Mouse (Mus musculus) small intestine, adult 2 months (tissue): ENCODE measurements at regions not wholly inside any gene's neighbourhood (a gene's known extent, or its start where the extent isn't known, plus 50 kb on each side); places are given as distances from the start of the nearest gene placed in this dataset.

ENCODE experiments used
- H3K27ac ChIP-seq: fragments of 200-500 bp; 2 replicates; pipeline ENCODE4 v1.5.1; 2012; ENCODE audit warnings: low read depth, low read length, control low read depth, inconsistent platforms; ENCODE audit not compliant: insufficient read depth
- H3K27me3 ChIP-seq: fragments of 200-500 bp; 2 replicates; pipeline ENCODE4 v1.6.1; 2012; ENCODE audit warnings: mild to moderate bottlenecking, moderate library complexity, low read length, inconsistent platforms; ENCODE audit not compliant: control insufficient read depth, insufficient read depth
- H3K36me3 ChIP-seq: fragments of 200-500 bp; 2 replicates; pipeline ENCODE4 v1.6.1; 2012; ENCODE audit warnings: mild to moderate bottlenecking, low read length, control low read depth, inconsistent platforms; ENCODE audit not compliant: control insufficient read depth, insufficient read depth
- H3K4me1 ChIP-seq: fragments of 200-500 bp; 2 replicates; pipeline ENCODE4 v1.6.1; 2012; ENCODE audit warnings: low read length, inconsistent platforms, mixed read lengths; ENCODE audit not compliant: control insufficient read depth, insufficient read depth, insufficient read length
- H3K4me3 ChIP-seq: fragments of 200-500 bp; 2 replicates; pipeline ENCODE4 v1.5.1; 2012; ENCODE audit warnings: low read depth, mild to moderate bottlenecking, control low read depth, inconsistent platforms, low read length, moderate library complexity
- CTCF ChIP-seq: fragments of 200-500 bp; IDR thresholded peaks from 2 replicates; pipeline ENCODE4 v1.5.1; 2012; ENCODE audit warnings: low read depth, mild to moderate bottlenecking, control low read depth, inconsistent platforms, low read length, moderate library complexity, mixed read lengths; ENCODE audit not compliant: insufficient replicate concordance, insufficient read length; ENCODE audit errors: extremely low read depth
- POLR2A ChIP-seq: fragments of 200-500 bp; IDR thresholded peaks from 2 replicates; pipeline ENCODE4 v1.6.1; 2012; ENCODE audit warnings: low read depth, mild to moderate bottlenecking, control low read depth, inconsistent platforms, low read length, moderate library complexity
- WGBS: fragments of 180-500 bp; shearing (Covaris S2); methylation state at CpG from one replicate; pipeline ENCODE4 v1.1.7; 2018; 5-methylcytosine and 5-hydroxymethylcytosine counted together

- no peak for TF ChIP-seq CTCF
- TF ChIP-seq POLR2A, result no peak
- H3K36me3 ChIP-seq, result no peaks in the 10 kb centered on the region
- no peaks in the 10 kb centered on the region for H3K27me3 ChIP-seq
- no peak overlapping the region for H3K27ac ChIP-seq
- no peak overlapping the region for H3K4me3 ChIP-seq
- no peaks in the 10 kb centered on the region for H3K4me1 ChIP-seq
- WGBS, result 21% methylated on average over 3 of the region's 3 CpGs
Observed at GRCm38 (mm10) chr10:91313316-91313715, 132.2 kb upstream of the Tmpo start.

- TF ChIP-seq POLR2A (no peak), CTCF (no peak)
Observed at GRCm38 (mm10) chr10:91312913-91313312, 131.8 kb upstream of the Tmpo start.

GRCm38 (mm10) chr10:91300067-91300466 is 119.0 kb upstream of the Tmpo start:
- H3K4me3 ChIP-seq, result no peak overlapping the region
- WGBS, result 47% methylated on average over 7 of the region's 7 CpGs
- no peaks in the 10 kb centered on the region for H3K36me3 ChIP-seq
- no peaks in the 10 kb centered on the region for H3K27me3 ChIP-seq
- no peaks in the 10 kb centered on the region for H3K4me1 ChIP-seq
- no peak overlapping the region for H3K27ac ChIP-seq
- TF ChIP-seq POLR2A (no peak), CTCF (no peak)

More at GRCm38 (mm10) chr10:91312913-91313312, 131.8 kb upstream of the Tmpo start:
- 62% methylated on average over 5 of the region's 5 CpGs for WGBS
- Histone ChIP-seq H3K27me3 (no peaks in the 10 kb centered on the region), H3K36me3 (no peaks in the 10 kb centered on the region), H3K4me3 (no peak overlapping the region), H3K4me1 (no peaks in the 10 kb centered on the region), H3K27ac (no peak overlapping the region)

GRCm38 (mm10) chr10:91297792-91298460 is 116.8 kb upstream of the Tmpo start:
- H3K27me3 ChIP-seq, result no peaks in the 10 kb centered on the region
- WGBS, result 37% methylated on average over 9 of the region's 9 CpGs
- no peak for TF ChIP-seq POLR2A
- no peak for TF ChIP-seq CTCF

GRCm38 (mm10) chr10:91295345-91295744 is 114.2 kb upstream of the Tmpo start:
- no peaks in the 10 kb centered on the region for H3K4me1 ChIP-seq
- no peaks in the 10 kb centered on the region for H3K36me3 ChIP-seq
- TF ChIP-seq CTCF, result no peak
- TF ChIP-seq POLR2A, result no peak
- H3K27me3 ChIP-seq, result no peaks in the 10 kb centered on the region
- no peak overlapping the region for H3K4me3 ChIP-seq
- WGBS, result 78% methylated on average over 8 of the region's 8 CpGs
- H3K27ac ChIP-seq, result no peak overlapping the region

More at GRCm38 (mm10) chr10:91297792-91298460, 116.8 kb upstream of the Tmpo start:
- H3K4me1 ChIP-seq, result no peaks in the 10 kb centered on the region
- no peaks in the 10 kb centered on the region for H3K36me3 ChIP-seq
- no peak overlapping the region for H3K27ac ChIP-seq
- no peak overlapping the region for H3K4me3 ChIP-seq

- no peak for TF ChIP-seq CTCF
- TF ChIP-seq POLR2A, result no peak
- no peaks in the 10 kb centered on the region for H3K36me3 ChIP-seq
- no peaks in the 10 kb centered on the region for H3K27me3 ChIP-seq
- H3K27ac ChIP-seq, result no peak overlapping the region
- H3K4me1 ChIP-seq, result no peaks in the 10 kb centered on the region
- no peak overlapping the region for H3K4me3 ChIP-seq
- WGBS, result 86% methylated on average over 6 of the region's 6 CpGs
Observed at GRCm38 (mm10) chr10:91293226-91293625, 112.1 kb upstream of the Tmpo start.

- 91% methylated on average over 9 of the region's 9 CpGs for WGBS
- Histone ChIP-seq H3K4me3 (no peak overlapping the region), H3K4me1 (no peaks in the 10 kb centered on the region), H3K27me3 (no peaks in the 10 kb centered on the region), H3K36me3 (no peaks in the 10 kb centered on the region), H3K27ac (no peak overlapping the region)
- no peak for TF ChIP-seq CTCF
- TF ChIP-seq POLR2A, result no peak
Observed at GRCm38 (mm10) chr10:91284259-91284658, 103.1 kb upstream of the Tmpo start.
